Mouse (Mus musculus): ENCODE data around the gene Gm21258. TPM values are rescaled to one million over a fixed set of nuclear protein-coding genes. Genes with fewer than 3 reads are reported as not detected.
"Not testable (repeated sequence)": the region's sequence is repeated elsewhere in the genome, so short reads cannot be mapped to it uniquely, and the experiment has no call there.

Gm21258 gene
- polyA plus RNA-seq (2012; rRNA removed) = not detected in 2 replicates

GRCm38 (mm10) chrY:52779740-52780139 is at the start of gene Gm21258:
Gene Gm21258 (plus strand): TSS chrY:52780040.
- not testable (repeated sequence) for H3K4me1 ChIP-seq (ENCODE audit: control insufficient read depth, insufficient read depth, low read length); H3K27ac ChIP-seq (ENCODE audit: insufficient read depth, low read length); H3K4me3 ChIP-seq (ENCODE audit: insufficient read depth, low read length)
